Mouse (Mus musculus): ENCODE results near the gene Esm1.

GRCm38 (mm10) chr13:113266495-113266951 is 57.1 kb downstream of the Esm1 start:
- peak; percentile 62 for TF ChIP-seq CTCF (IDR thresholded peaks at IDR 0.05; ENCODE audit: low read depth, low read length)
- no peak for TF ChIP-seq GATA1 (IDR thresholded peaks at IDR 0.05; ENCODE audit: borderline replicate concordance, low read length)
